Mouse (Mus musculus) testis, adult 2 months (tissue): ENCODE measurements at regions not wholly inside any gene's neighbourhood (a gene's known extent, or its start where the extent isn't known, plus 50 kb on each side); places are given as distances from the start of the nearest gene placed in this dataset.

Experiments used
- CTCF ChIP-seq: fragments of 200-500 bp; IDR thresholded peaks from 2 replicates; pipeline ENCODE4 v1.5.1; 2012; ENCODE audit warnings: low read depth, mild to moderate bottlenecking, inconsistent platforms, low read length, moderate library complexity; ENCODE audit not compliant: control insufficient read depth, insufficient read depth, insufficient replicate concordance
- POLR2A ChIP-seq: fragments of 200-500 bp; IDR thresholded peaks from 2 replicates; pipeline ENCODE4 v1.6.1; 2012; ENCODE audit warnings: low read depth, mild to moderate bottlenecking, inconsistent platforms, low read length, moderate library complexity; ENCODE audit not compliant: control insufficient read depth

GRCm38 (mm10) chr9:94021293-94021903 lies 516.5 kb downstream of the 1190002N15Rik start:
- TF ChIP-seq CTCF: no peak
- TF ChIP-seq POLR2A: no peak
